In genomic region chr8:104632486-104632885, GRCm38 (mm10) we compare ENCODE assay signal across 11 mouse cellular contexts. TPM values are rescaled to one million over a fixed set of nuclear protein-coding genes. Genes with fewer than 3 reads are reported as not detected.
DNase-seq lines count a peak whose midpoint lies in the region; ATAC-seq and TF ChIP-seq lines count a peak whose summit lies in the region.
"Had no signal": no experiment of that assay in that cellular context is flagged by ENCODE, and none has a peak within 500 bp of the region (broad histone marks: within the 10 kb centered on the region; RNA-seq: fewer than 3 reads in every experiment).

No protein-coding gene starts in this region.

- intact Hi-C loops in heart, postnatal 25 days (cut with DNase I), result no loop called here

- ATAC-seq in heart, embryonic 11.5 days (replicated peaks; ENCODE audit: insufficient number of reproducible peaks, low FRiP score, low TSS enrichment), result no peak

- H3K27ac ChIP-seq in heart, embryonic 11.5 days (ENCODE audit: low read depth, low read length), result peak overlapping the region; percentile 93
- H3K27ac ChIP-seq in spleen, adult 2 months (ENCODE audit: insufficient read depth, low read length), result peak overlapping the region; percentile 45
- H3K27ac ChIP-seq: hindbrain, embryonic 12.5 days; liver, embryonic 14.5 days had no signal

- DNase-seq in heart, postnatal 25 days (ENCODE audit: low spot score), result no peak
- peak in 1 of 2 experiments; percentile 2 for DNase-seq in spleen, adult 2 months (ENCODE audit: low read depth in 1 of 2, low spot score in 2 of 2)
- no peak for DNase-seq in spleen, adult 18-20 months
- peak; percentile 32 to 33 for DNase-seq in frontal cortex, postnatal 36 days (ENCODE audit: low spot score in 2 of 2)
- peak; percentile 56 to 85 for DNase-seq in right cerebral cortex, postnatal 10 days (ENCODE audit: low spot score in 2 of 2)
- DNase-seq in cerebellum, adult 9-10 months, result no peak
- no peak for DNase-seq in Muller cell, postnatal 12 days (ENCODE audit: inconsistent ontology term)

- no peak overlapping the region for H3K4me3 ChIP-seq in heart, embryonic 11.5 days (ENCODE audit: low read depth, low read length)
- no peak overlapping the region for H3K4me3 ChIP-seq in spleen, adult 2 months (ENCODE audit: extremely low read depth, insufficient read depth, insufficient read length)
- H3K4me3 ChIP-seq: hindbrain, embryonic 12.5 days had no signal

- no peaks in the 10 kb centered on the region for H3K9me3 ChIP-seq in heart, embryonic 11.5 days (replicated peaks; ENCODE audit: control insufficient read depth, low read length)
- H3K9me3 ChIP-seq: hindbrain, embryonic 12.5 days had no signal

- peak overlapping the region; percentile 76 for H3K4me2 ChIP-seq in heart, embryonic 11.5 days

- H3K36me3 ChIP-seq in heart, embryonic 11.5 days (ENCODE audit: control insufficient read depth, insufficient read depth, low read length), result peaks cover 8% of the 10 kb centered on the region
- peaks cover 3% of the 10 kb centered on the region for H3K36me3 ChIP-seq in spleen, adult 2 months (ENCODE audit: control insufficient read depth, insufficient read depth, low read length)

- H3K4me1 ChIP-seq in heart, embryonic 11.5 days (ENCODE audit: control insufficient read depth, insufficient read depth, low read length), result peaks cover 30% of the 10 kb centered on the region
- H3K4me1 ChIP-seq in spleen, adult 2 months (ENCODE audit: control insufficient read depth, insufficient read depth, insufficient read length), result peaks cover 14% of the 10 kb centered on the region

- no peaks in the 10 kb centered on the region for H3K27me3 ChIP-seq in heart, embryonic 11.5 days (ENCODE audit: control insufficient read depth, insufficient read depth, low read length)
- H3K27me3 ChIP-seq in spleen, adult 2 months (ENCODE audit: control insufficient read depth, insufficient read depth, low read length), result no peaks in the 10 kb centered on the region

- 64% methylated on average over 6 of the region's 6 CpGs for WGBS in heart, embryonic 11.5 days (ENCODE audit: insufficient replicate concordance)
- WGBS in spleen, adult 2 months, result 60% methylated on average over 6 of the region's 6 CpGs

- no peak for TF ChIP-seq POLR2A in spleen, adult 2 months (IDR thresholded peaks at IDR 0.05; ENCODE audit: low read depth, low read length)

- TF ChIP-seq CTCF in spleen, adult 2 months (IDR thresholded peaks at IDR 0.05; ENCODE audit: extremely low read depth, insufficient read depth, insufficient read length, insufficient replicate concordance), result no peak

- H3K9ac ChIP-seq in heart, embryonic 11.5 days (ENCODE audit: low read depth, low read length), result 0 out of 2 replicates have a peak overlapping the region, but pooled peaks have one; percentile 52
- H3K9ac ChIP-seq: hindbrain, embryonic 12.5 days; liver, embryonic 14.5 days had no signal

RNA-seq across cellular contexts. Expression of gene Rrad, which starts 1.4 kb away (rescaled TPM):
- 300 and 328 TPM in 2 replicates for polyA plus RNA-seq in heart, embryonic 11.5 days (2014; fragmentation: Nextera tagmentation; extraction: Ambion mirVana)
- 100 to 1,000 TPM; 323 to 376 TPM for total RNA-seq in heart, postnatal 25 days (2021)
- polyA plus RNA-seq in spleen, adult 2 months (2012; rRNA removed), result 13.1 and 17.2 TPM in 2 replicates

RNA-seq across cellular contexts. Expression of gene Cdh16, which starts 8.3 kb away (rescaled TPM):
- polyA plus RNA-seq in heart, embryonic 11.5 days (2014; fragmentation: Nextera tagmentation; extraction: Ambion mirVana), result 14.5 and 16.4 TPM in 2 replicates
- total RNA-seq in heart, postnatal 25 days (2021), result 1 to 10 TPM; 2.4 to 3.1 TPM
- 0.29 TPM in 1 of 2 replicates, not detected in the other for polyA plus RNA-seq in spleen, adult 2 months (2012; rRNA removed)
- total RNA-seq: common myeloid progenitor, adult 5-6 weeks had no signal
- polyA plus RNA-seq: hindbrain, embryonic 12.5 days had no signal

RNA-seq across cellular contexts. Expression of gene Ciao2b, which starts 9.3 kb away (rescaled TPM):
- polyA plus RNA-seq in heart, embryonic 11.5 days (2014; fragmentation: Nextera tagmentation; extraction: Ambion mirVana), result 189 and 199 TPM in 2 replicates
- 10 to 100 TPM; 58.7 to 66.5 TPM for total RNA-seq in heart, postnatal 25 days (2021)
- 35.7 and 37.5 TPM in 2 replicates for polyA plus RNA-seq in spleen, adult 2 months (2012; rRNA removed)

RNA-seq across cellular contexts. Expression of gene Pdp2, which starts 41.2 kb away (rescaled TPM):
- polyA plus RNA-seq in heart, embryonic 11.5 days (2014; fragmentation: Nextera tagmentation; extraction: Ambion mirVana), result 9.5 and 10.2 TPM in 2 replicates
- 10 to 100 TPM; 20.1 to 29.0 TPM for total RNA-seq in heart, postnatal 25 days (2021)
- polyA plus RNA-seq in spleen, adult 2 months (2012; rRNA removed), result 2.4 and 2.9 TPM in 2 replicates

Comparison
In these comparisons a context has a peak if more than half of its experiments do, and no peak if none do; other contexts are left out.
1. DNase-seq: peak in frontal cortex, postnatal 36 days (2 of 2) and right cerebral cortex, postnatal 10 days (2 of 2); none in heart, postnatal 25 days (single experiment), spleen, adult 18-20 months (0 of 2), cerebellum, adult 9-10 months (single experiment) and Muller cell, postnatal 12 days (single experiment).
2. RNA of gene Rrad, which starts 1.4 kb away (polyA plus RNA-seq): 300 to 328 TPM in heart, embryonic 11.5 days; 13.1 to 17.2 TPM in spleen, adult 2 months; every median in the first group is over 10 times any median in the second.
3. RNA of gene Cdh16, which starts 8.3 kb away (polyA plus RNA-seq): 14.5 to 16.4 TPM in heart, embryonic 11.5 days; 0.29 TPM in spleen, adult 2 months; every median in the first group is over 10 times any median in the second.